Mouse (Mus musculus) heart, embryonic 11.5 days (tissue): Measurements from ENCODE around the gene Glce. TPM values are rescaled to one million over a fixed set of nuclear protein-coding genes. Genes with fewer than 3 reads are reported as not detected.
A peak's percentile ranks its signal among the peaks of the same experiment; 100 is the strongest.

Experiments
- ATAC-seq: fragments of 200-750 bp; cut with Nextera tagmentation; replicated peaks from 2 replicates; pipeline ENCODE4 v1.8.0; 2017; ENCODE audit warnings: moderate library complexity; ENCODE audit not compliant: insufficient number of reproducible peaks, low FRiP score, low TSS enrichment
- H3K27ac ChIP-seq: fragments of 300-500 bp; sonication (generic); 2 replicates; pipeline ENCODE4 v1.5.1; 2014; ENCODE audit warnings: mild to moderate bottlenecking, low read depth, low read length
- H3K27me3 ChIP-seq: fragments of 300-500 bp; sonication (generic); 2 replicates; pipeline ENCODE4 v1.6.1; 2014; ENCODE audit warnings: mild to moderate bottlenecking, low read length, mixed read lengths; ENCODE audit not compliant: control insufficient read depth, insufficient read depth
- H3K36me3 ChIP-seq: fragments of 300-500 bp; sonication (generic); 2 replicates; pipeline ENCODE4 v1.6.1; 2014; ENCODE audit warnings: mild to moderate bottlenecking, low read length, moderate library complexity, mixed read lengths; ENCODE audit not compliant: control insufficient read depth, insufficient read depth
- H3K4me1 ChIP-seq: fragments of 300-500 bp; sonication (generic); 2 replicates; pipeline ENCODE4 v1.6.1; 2014; ENCODE audit warnings: low read length; ENCODE audit not compliant: control insufficient read depth, insufficient read depth
- H3K4me2 ChIP-seq: fragments of 300-500 bp; sonication (generic); 2 replicates; pipeline ENCODE4 v1.6.1; 2014; ENCODE audit warnings: mild to moderate bottlenecking, moderate library complexity
- H3K4me3 ChIP-seq: fragments of 300-500 bp; sonication (generic); 2 replicates; pipeline ENCODE4 v1.5.1; 2014; ENCODE audit warnings: low read depth, low read length
- H3K9ac ChIP-seq: fragments of 300-500 bp; sonication (generic); 2 replicates; pipeline ENCODE4 v1.6.1; 2014; ENCODE audit warnings: mild to moderate bottlenecking, low read depth, low read length, moderate library complexity
- H3K9me3 ChIP-seq: fragments of 300-500 bp; sonication (generic); replicated peaks from 2 replicates; pipeline ENCODE4 v1.6.1; 2016; ENCODE audit warnings: low read length; ENCODE audit not compliant: control insufficient read depth
- WGBS: fragments of 180-500 bp; shearing (Covaris S2); extraction: QIAGEN DNeasy Blood & Tissue Kit; methylation state at CpG from one replicate; pipeline ENCODE4 v1.1.7; 2014; ENCODE audit not compliant: insufficient replicate concordance; 5-methylcytosine and 5-hydroxymethylcytosine counted together
- polyA plus RNA-seq: library from polyadenylated mRNA; unstranded; fragments of >200 nt; fragmentation: Nextera tagmentation; extraction: Ambion mirVana; gene quantifications from 2 replicates; pipeline ENCODE4 v1.2.1, GENCODE M21; 2014

Gene Glce
- polyA plus RNA-seq, result 10.7 and 15.4 TPM in 2 replicates

- Histone ChIP-seq H3K36me3 (no peaks in the 10 kb centered on the region), H3K27ac (peak within 1 kb of the TSS; percentile 88), H3K27me3 (0 out of 2 replicates have a peak, but pooled peaks cover 2% of the 10 kb centered on the region), H3K4me1 (no peaks in the 10 kb centered on the region), H3K9ac (peak within 1 kb of the TSS; percentile 95), H3K4me2 (peak within 1 kb of the TSS; percentile 95), H3K9me3 (no peaks in the 10 kb centered on the region), H3K4me3 (peak within 1 kb of the TSS; percentile 84)
- WGBS, result under 1% methylated on average over 51 of the region's 51 CpGs
- peak; percentile 98 for ATAC-seq
Observed at GRCm38 (mm10) chr9:62122508-62123215, at the start of gene Glce. Glce (minus strand) TSS chr9:62122655.

GRCm38 (mm10) chr9:62172239-62172638 lies 49.8 kb upstream of the Glce start:
- Histone ChIP-seq H3K27ac (no peak overlapping the region), H3K36me3 (no peaks in the 10 kb centered on the region), H3K4me1 (no peaks in the 10 kb centered on the region), H3K27me3 (no peaks in the 10 kb centered on the region), H3K9me3 (no peaks in the 10 kb centered on the region), H3K9ac (no peak overlapping the region), H3K4me2 (no peak overlapping the region), H3K4me3 (no peak overlapping the region)
- WGBS, result 66% methylated on average over 3 of the region's 3 CpGs
- ATAC-seq, result no peak

- Histone ChIP-seq H3K4me2 (no peak overlapping the region), H3K9ac (no peak overlapping the region), H3K9me3 (no peaks in the 10 kb centered on the region), H3K36me3 (no peaks in the 10 kb centered on the region), H3K4me3 (no peak overlapping the region), H3K4me1 (no peaks in the 10 kb centered on the region), H3K27me3 (no peaks in the 10 kb centered on the region), H3K27ac (no peak overlapping the region)
- ATAC-seq, result no peak
- 83% methylated on average over 2 of the region's 2 CpGs for WGBS
Observed at GRCm38 (mm10) chr9:62170921-62171320, 48.5 kb upstream of the Glce start.

GRCm38 (mm10) chr9:62166621-62167020 lies 44.2 kb upstream of the Glce start:
- no peaks in the 10 kb centered on the region for H3K36me3 ChIP-seq
- no peak overlapping the region for H3K4me3 ChIP-seq
- no peaks in the 10 kb centered on the region for H3K4me1 ChIP-seq
- H3K9ac ChIP-seq, result no peak overlapping the region
- no peak overlapping the region for H3K27ac ChIP-seq
- ATAC-seq, result no peak
- H3K27me3 ChIP-seq, result no peaks in the 10 kb centered on the region
- H3K4me2 ChIP-seq, result no peak overlapping the region
- 63% methylated on average over 5 of the region's 5 CpGs for WGBS
- no peaks in the 10 kb centered on the region for H3K9me3 ChIP-seq

GRCm38 (mm10) chr9:62166186-62166585 lies 43.7 kb upstream of the Glce start:
- no peak overlapping the region for H3K9ac ChIP-seq
- H3K36me3 ChIP-seq, result no peaks in the 10 kb centered on the region
- H3K4me3 ChIP-seq, result no peak overlapping the region
- no peaks in the 10 kb centered on the region for H3K9me3 ChIP-seq
- ATAC-seq, result no peak
- H3K27ac ChIP-seq, result no peak overlapping the region
- no peaks in the 10 kb centered on the region for H3K4me1 ChIP-seq
- H3K27me3 ChIP-seq, result no peaks in the 10 kb centered on the region
- H3K4me2 ChIP-seq, result no peak overlapping the region
- WGBS, result 80% methylated on average over 4 of the region's 4 CpGs

GRCm38 (mm10) chr9:62162889-62163291 lies 40.4 kb upstream of the Glce start:
- no peak overlapping the region for H3K9ac ChIP-seq
- 52% methylated on average over 4 of the region's 4 CpGs for WGBS
- H3K27me3 ChIP-seq, result no peaks in the 10 kb centered on the region; the same call in 1 of the 2 replicates
- no peaks in the 10 kb centered on the region for H3K4me1 ChIP-seq
- no peak for ATAC-seq
- H3K27ac ChIP-seq, result no peak overlapping the region
- no peak overlapping the region for H3K4me2 ChIP-seq
- H3K9me3 ChIP-seq, result no peaks in the 10 kb centered on the region
- no peak overlapping the region for H3K4me3 ChIP-seq
- H3K36me3 ChIP-seq, result no peaks in the 10 kb centered on the region

GRCm38 (mm10) chr9:62160788-62161187 lies 38.3 kb upstream of the Glce start:
- WGBS, result 56% methylated on average over 6 of the region's 6 CpGs
- Histone ChIP-seq H3K4me2 (no peak overlapping the region), H3K36me3 (no peaks in the 10 kb centered on the region), H3K4me3 (no peak overlapping the region), H3K27ac (no peak overlapping the region), H3K9ac (no peak overlapping the region), H3K9me3 (no peaks in the 10 kb centered on the region), H3K4me1 (no peaks in the 10 kb centered on the region), H3K27me3 (no peaks in the 10 kb centered on the region; the same call in 1 of the 2 replicates)
- no peak for ATAC-seq

GRCm38 (mm10) chr9:62158746-62159145 lies 36.3 kb upstream of the Glce start:
- H3K36me3 ChIP-seq, result no peaks in the 10 kb centered on the region
- no peak overlapping the region for H3K4me2 ChIP-seq
- no peak overlapping the region for H3K9ac ChIP-seq
- H3K27ac ChIP-seq, result no peak overlapping the region
- H3K27me3 ChIP-seq, result no peaks in the 10 kb centered on the region; the same call in 1 of the 2 replicates
- no peak overlapping the region for H3K4me3 ChIP-seq
- H3K4me1 ChIP-seq, result no peaks in the 10 kb centered on the region
- WGBS, result 81% methylated on average over 4 of the region's 4 CpGs
- no peak for ATAC-seq
- no peaks in the 10 kb centered on the region for H3K9me3 ChIP-seq

GRCm38 (mm10) chr9:62155821-62156220 lies 33.4 kb upstream of the Glce start:
- Histone ChIP-seq H3K36me3 (no peaks in the 10 kb centered on the region), H3K9me3 (no peaks in the 10 kb centered on the region), H3K4me2 (no peak overlapping the region), H3K9ac (no peak overlapping the region), H3K27me3 (no peaks in the 10 kb centered on the region; the same call in 1 of the 2 replicates), H3K27ac (no peak overlapping the region), H3K4me3 (no peak overlapping the region), H3K4me1 (no peaks in the 10 kb centered on the region)
- WGBS, result 48% methylated on average over 4 of the region's 4 CpGs
- ATAC-seq, result no peak
